Mouse (Mus musculus): ENCODE data around the gene Txndc8.

DNA sequence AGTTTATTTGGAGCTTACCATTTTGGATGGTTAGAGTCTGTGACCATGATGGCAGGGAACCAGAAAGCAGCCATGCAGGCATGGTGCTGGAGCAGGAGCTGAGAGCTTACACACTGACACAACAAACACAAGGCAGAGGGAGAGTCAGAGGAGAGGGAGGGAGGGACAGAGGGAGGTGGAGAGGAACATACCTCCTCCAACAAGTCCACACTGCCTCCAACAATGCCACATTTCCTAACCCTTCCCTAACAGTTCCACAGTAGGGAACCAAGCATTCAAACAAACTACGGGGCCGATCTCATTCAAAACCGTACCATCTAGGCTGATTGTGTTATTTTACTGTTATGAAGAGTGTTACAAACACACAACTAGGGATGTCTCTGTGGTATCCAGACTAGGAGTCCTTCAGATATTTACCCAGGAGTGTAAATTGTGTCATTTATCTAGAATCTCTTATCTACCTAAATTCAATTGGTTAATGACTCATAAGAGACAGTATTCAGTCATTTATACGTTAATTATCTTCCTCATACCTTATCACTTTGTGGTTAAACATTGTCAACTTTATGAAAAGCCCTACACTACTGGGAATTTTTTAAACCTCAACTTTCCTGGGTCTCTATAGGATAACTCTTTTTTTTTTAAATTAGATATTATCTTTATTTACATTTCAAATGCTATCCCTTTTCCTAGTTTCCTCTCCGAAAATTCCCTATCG is 34.4 kb downstream of the Txndc8 start:
- TF ChIP-seq POLR2A (IDR thresholded peaks at IDR 0.05; ENCODE audit: borderline replicate concordance, extremely low read depth, insufficient read depth, insufficient read length, poor library complexity, severe bottlenecking): no peak
- no peak for TF ChIP-seq CTCF (IDR thresholded peaks at IDR 0.05; ENCODE audit: borderline replicate concordance, extremely low read depth, insufficient read depth, insufficient read length)
